Mouse (Mus musculus) olfactory bulb, adult 2 months (tissue): Measurements from ENCODE around the gene Cmbl.

Experiments used
- CTCF ChIP-seq: fragments of 200-500 bp; IDR thresholded peaks from 2 replicates; pipeline ENCODE4 v1.5.1; 2012; ENCODE audit warnings: low read depth, mild to moderate bottlenecking, low read length, moderate library complexity; ENCODE audit not compliant: insufficient read depth
- POLR2A ChIP-seq: fragments of 200-500 bp; IDR thresholded peaks from 2 replicates; pipeline ENCODE4 v1.6.1; 2012; ENCODE audit warnings: mild to moderate bottlenecking, low read depth, low read length, moderate library complexity; ENCODE audit not compliant: insufficient read depth

GRCm38 (mm10) chr15:31540513-31540802, 24.7 kb upstream of the Cmbl start:
- TF ChIP-seq CTCF (no peak), POLR2A (no peak)
